Mouse (Mus musculus) cortical plate, adult 2 months (tissue): ENCODE measurements around the gene Mindy2.

Experiments
- CTCF ChIP-seq: fragments of 200-500 bp; IDR thresholded peaks from 2 replicates; pipeline ENCODE4 v1.5.1; 2011; ENCODE audit warnings: mild to moderate bottlenecking, control low read depth, low read length; ENCODE audit not compliant: insufficient read depth; ENCODE audit errors: extremely low read depth
- POLR2A ChIP-seq: fragments of 200-500 bp; IDR thresholded peaks from 2 replicates; pipeline ENCODE4 v1.6.1; 2011; ENCODE audit warnings: mild to moderate bottlenecking, low read length, control low read depth; ENCODE audit not compliant: insufficient read depth; ENCODE audit errors: extremely low read depth

- TF ChIP-seq POLR2A, result no peak
- TF ChIP-seq CTCF, result no peak
Measured at GRCm38 (mm10) chr9:70650994-70651393, 6.0 kb downstream of the Mindy2 start.
